Mouse (Mus musculus) heart, adult 2 months (tissue): Measurements from ENCODE around the gene Tmed10. TPM values are rescaled to one million over a fixed set of nuclear protein-coding genes. Genes with fewer than 3 reads are reported as not detected.

ENCODE experiments used
- DNase-seq, 2 experiments: peaks; one replicate each; pipeline ENCODE4 v3.0.0; 2021
- H3K27ac ChIP-seq: fragments of 200-600 bp; 2 replicates; pipeline ENCODE4 v1.8.1; 2022
- H3K27me3 ChIP-seq: fragments of 200-500 bp; 2 replicates; pipeline ENCODE4 v1.6.1; 2012; ENCODE audit warnings: mild to moderate bottlenecking, low read length, inconsistent platforms, mixed read lengths; ENCODE audit not compliant: control insufficient read depth, insufficient read depth
- H3K36me3 ChIP-seq: fragments of 200-500 bp; 2 replicates; pipeline ENCODE4 v1.6.1; 2012; ENCODE audit warnings: low read length, inconsistent platforms; ENCODE audit not compliant: control insufficient read depth, insufficient read depth
- H3K4me1 ChIP-seq: fragments of 200-500 bp; 2 replicates; pipeline ENCODE4 v1.6.1; 2011; ENCODE audit warnings: low read length; ENCODE audit not compliant: control insufficient read depth, insufficient read depth
- H3K4me3 ChIP-seq: fragments of 200-600 bp; 2 replicates; pipeline ENCODE4 v1.8.1; 2022
- H3K79me2 ChIP-seq: fragments of 200-500 bp; replicated peaks from 2 replicates; pipeline ENCODE4 v1.6.1; 2012; ENCODE audit warnings: mild to moderate bottlenecking, inconsistent platforms, low read length, moderate library complexity, mixed read lengths; ENCODE audit not compliant: control insufficient read depth, insufficient read depth
- H3K9ac ChIP-seq: fragments of 200-500 bp; 2 replicates; pipeline ENCODE4 v1.6.1; 2012; ENCODE audit warnings: low read depth, mild to moderate bottlenecking, control low read depth, inconsistent platforms, low read length, mixed read lengths
- CTCF ChIP-seq: fragments of 200-600 bp; IDR thresholded peaks from 2 replicates; pipeline ENCODE4 v1.8.1; 2022; ENCODE audit warnings: antibody characterized with exemption, mild to moderate bottlenecking, moderate library complexity
- EP300 ChIP-seq: fragments of 200-500 bp; IDR thresholded peaks from 2 replicates; pipeline ENCODE4 v1.6.1; 2011; ENCODE audit warnings: low read depth, low read length, control low read depth; ENCODE audit not compliant: insufficient read depth
- POLR2A ChIP-seq: fragments of 200-500 bp; IDR thresholded peaks from 2 replicates; pipeline ENCODE4 v1.6.1; 2011; ENCODE audit warnings: mild to moderate bottlenecking, low read depth, low read length, control low read depth; ENCODE audit not compliant: insufficient read depth
- WGBS: fragments of 180-500 bp; shearing (Covaris S2); methylation state at CpG from one replicate; pipeline ENCODE4 v1.1.7; 2018; 5-methylcytosine and 5-hydroxymethylcytosine counted together
- intact Hi-C: fragments of 180-260 bp; cut with DNase I; formaldehyde crosslinking; loops from one replicate; pipeline ENCODE4 v1.15.1; 2025
- polyA plus RNA-seq: library from polyadenylated mRNA; depleted of rRNA; stranded (reverse); fragments of >200 nt; gene quantifications from 2 replicates; pipeline ENCODE4 v1.2.3, GENCODE M21; 2012; rRNA removed
- total RNA-seq, 2 experiments: library from RNA; stranded (reverse); gene quantifications; 2 replicates each; pipeline ENCODE4 v1.2.3; 2021

The Tmed10 gene
- total and polyA plus RNA-seq, 3 experiments, result 108 to 186 (median 164) TPM

DNA sequence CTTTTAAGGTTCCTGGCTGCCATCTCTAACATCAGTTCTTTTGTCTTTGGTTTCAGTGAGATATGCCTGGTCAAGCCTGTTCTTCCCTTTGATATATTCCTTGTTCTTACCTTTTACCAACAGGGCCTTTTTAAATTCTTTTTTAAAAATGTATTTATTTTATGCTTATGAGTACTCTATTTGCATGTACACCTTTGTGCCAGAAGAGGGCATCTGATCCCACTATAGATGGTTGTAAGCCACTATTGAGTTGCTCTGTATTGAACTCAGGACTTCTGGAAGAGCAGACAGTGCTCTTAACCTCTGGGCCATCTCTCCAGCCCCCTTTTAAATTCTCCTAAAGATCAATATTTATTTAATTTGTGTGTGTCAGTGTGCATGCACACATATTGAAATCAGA lies 81.7 kb downstream of the Tmed10 start:
- TF ChIP-seq CTCF (peak; percentile 57), POLR2A (no peak)
- no peak overlapping the region for H3K27ac ChIP-seq
- no peak for DNase-seq
- H3K27me3 ChIP-seq, result no peaks in the 10 kb centered on the region
- H3K4me3 ChIP-seq, result no peak overlapping the region
- H3K9ac ChIP-seq, result no peak overlapping the region
- peaks cover 5% of the 10 kb centered on the region for H3K4me1 ChIP-seq
- H3K79me2 ChIP-seq, result no peaks in the 10 kb centered on the region
- H3K36me3 ChIP-seq, result no peaks in the 10 kb centered on the region
- intact Hi-C loops, result loop anchor here (1.0 kb wide), 1 partner anchor 12 kb away; no protein-coding TSS in a partner anchor

DNA sequence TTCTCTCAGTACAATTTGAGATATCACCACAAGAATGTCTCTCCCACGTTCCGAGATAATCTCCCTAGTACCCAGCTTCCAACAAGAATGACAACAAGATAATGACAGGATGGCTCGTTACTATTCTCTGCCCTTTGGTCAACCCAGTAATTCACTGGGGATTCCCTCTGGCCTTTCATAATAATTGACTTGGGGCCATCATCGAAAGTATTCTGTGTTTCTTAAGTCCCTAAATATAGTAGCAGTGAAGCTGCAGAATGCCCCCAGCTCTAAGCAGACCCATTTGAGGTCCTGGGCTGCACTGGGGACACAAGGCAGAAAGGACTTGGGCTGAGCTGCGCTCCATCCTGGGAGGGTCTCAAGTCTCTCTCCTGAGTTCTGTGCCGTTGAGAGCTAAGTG lies 82.4 kb downstream of the Tmed10 start:
- Histone ChIP-seq H3K79me2 (no peaks in the 10 kb centered on the region), H3K4me1 (peaks cover 5% of the 10 kb centered on the region), H3K27me3 (no peaks in the 10 kb centered on the region), H3K36me3 (no peaks in the 10 kb centered on the region), H3K9ac (no peak overlapping the region), H3K4me3 (no peak overlapping the region), H3K27ac (no peak overlapping the region)
- WGBS, result 33% methylated on average over 6 of the region's 6 CpGs
- intact Hi-C loops, result no loop called here
- no peak for DNase-seq
- TF ChIP-seq EP300 (no peak), POLR2A (no peak)

DNA sequence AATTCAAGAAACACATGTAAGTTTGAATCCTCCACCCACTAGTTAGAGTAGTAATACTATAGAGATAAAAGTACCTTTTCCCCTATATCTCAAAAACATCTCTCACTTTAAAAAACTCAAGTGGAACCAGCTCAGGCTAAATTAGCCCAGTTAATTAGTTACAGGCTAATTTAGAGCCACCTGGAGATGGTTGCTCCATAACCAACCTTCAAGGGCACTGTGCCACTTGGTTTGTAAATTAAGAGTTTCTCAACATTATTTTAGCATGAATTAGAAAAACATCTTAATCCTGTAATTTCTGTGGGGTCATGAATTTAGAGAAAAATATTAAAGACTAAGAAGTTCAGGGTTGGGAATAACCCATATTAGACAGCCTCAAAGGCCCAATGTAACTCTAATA lies 83.1 kb downstream of the Tmed10 start:
- H3K9ac ChIP-seq, result no peak overlapping the region
- H3K27me3 ChIP-seq, result no peaks in the 10 kb centered on the region
- no peaks in the 10 kb centered on the region for H3K79me2 ChIP-seq
- H3K4me3 ChIP-seq, result no peak overlapping the region
- TF ChIP-seq CTCF, result no peak
- no peak for TF ChIP-seq POLR2A
- no peak for TF ChIP-seq EP300
- intact Hi-C loops, result no loop called here
- no peak for DNase-seq
- H3K27ac ChIP-seq, result no peak overlapping the region
- H3K36me3 ChIP-seq, result no peaks in the 10 kb centered on the region
- peaks cover 5% of the 10 kb centered on the region for H3K4me1 ChIP-seq

DNA sequence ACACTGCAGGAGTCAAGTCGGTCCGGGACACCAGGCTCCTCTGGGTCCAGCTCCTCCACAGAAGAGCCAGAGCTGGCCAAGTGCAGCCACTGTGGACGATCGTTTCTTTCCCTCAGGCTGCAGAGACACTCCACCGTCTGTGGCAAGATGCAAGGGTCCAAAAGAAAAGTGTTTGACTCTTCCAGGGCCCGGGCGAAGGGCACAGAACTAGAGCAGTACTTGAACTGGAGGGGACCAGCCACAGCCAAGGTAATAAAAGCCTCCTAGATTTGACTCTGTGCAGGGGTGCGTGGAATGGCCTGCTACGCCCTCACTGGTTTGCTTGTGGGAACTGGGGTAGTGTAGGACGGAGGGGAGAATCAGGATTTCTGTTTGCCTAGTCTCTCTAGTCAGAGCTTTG lies 84.0 kb downstream of the Tmed10 start:
- Histone ChIP-seq H3K27ac (no peak overlapping the region), H3K79me2 (no peaks in the 10 kb centered on the region), H3K9ac (no peak overlapping the region), H3K4me1 (peaks cover 5% of the 10 kb centered on the region), H3K27me3 (no peaks in the 10 kb centered on the region), H3K4me3 (no peak overlapping the region), H3K36me3 (no peaks in the 10 kb centered on the region)
- 79% methylated on average over 10 of the region's 10 CpGs for WGBS
- DNase-seq, result no peak
- intact Hi-C loops, result no loop called here
- TF ChIP-seq EP300 (no peak), CTCF (no peak), POLR2A (no peak)

Other genes starting within 250 kb of the Tmed10 start
- gene Rps6kl1, start 223.6 kb downstream of the Tmed10 start, total RNA-seq, result 1 to 10 TPM; 2.3 to 2.4 TPM
- 3.4 and 5.1 TPM in 2 replicates for gene Rps6kl1, start 223.6 kb downstream of the Tmed10 start, polyA plus RNA-seq
- 1 to 10 TPM; 5.4 to 5.7 TPM for gene Pgf, start 197.1 kb downstream of the Tmed10 start, total RNA-seq
- gene Pgf, start 197.1 kb downstream of the Tmed10 start, polyA plus RNA-seq, result 4.3 and 4.6 TPM in 2 replicates
- 10 to 100 TPM; 40.3 to 45.8 TPM for gene Eif2b2, start 155.4 kb downstream of the Tmed10 start, total RNA-seq
- gene Eif2b2, start 155.4 kb downstream of the Tmed10 start, polyA plus RNA-seq, result 60.2 and 63.1 TPM in 2 replicates
- gene Mlh3, start 104.2 kb downstream of the Tmed10 start, total RNA-seq, result 1 to 10 TPM; 8.2 to 8.7 TPM
- gene Mlh3, start 104.2 kb downstream of the Tmed10 start, polyA plus RNA-seq, result 4.5 and 8.8 TPM in 2 replicates
- 10 to 100 TPM; 19.3 to 20.0 TPM for gene Acyp1, start 86.4 kb downstream of the Tmed10 start, total RNA-seq
- gene Acyp1, start 86.4 kb downstream of the Tmed10 start, polyA plus RNA-seq, result 9.7 and 11.0 TPM in 2 replicates
- gene Zc2hc1c, start 86.3 kb downstream of the Tmed10 start, total RNA-seq, result 1 to 10 TPM; 2.2 to 2.6 TPM
- gene Zc2hc1c, start 86.3 kb downstream of the Tmed10 start, polyA plus RNA-seq, result 1.0 and 1.1 TPM in 2 replicates
- 100 to 1,000 TPM; 107 to 116 TPM for gene Nek9, start 35.5 kb downstream of the Tmed10 start, total RNA-seq
- 41.6 and 74.4 TPM in 2 replicates for gene Nek9, start 35.5 kb downstream of the Tmed10 start, polyA plus RNA-seq
- 1 to 10 TPM; 3.0 to 5.7 TPM for gene Fos, start 99.0 kb upstream of the Tmed10 start, total RNA-seq
- gene Fos, start 99.0 kb upstream of the Tmed10 start, polyA plus RNA-seq, result 9.1 and 12.6 TPM in 2 replicates
- gene Jdp2, start 224.2 kb upstream of the Tmed10 start, total RNA-seq, result 10 to 100 TPM in 1 of 2 experiments, 1 to 10 TPM in 1; 7.5 to 15.9 TPM
- gene Jdp2, start 224.2 kb upstream of the Tmed10 start, polyA plus RNA-seq, result 4.3 and 4.6 TPM in 2 replicates